Mouse (Mus musculus) heart, postnatal 0 days (tissue): ENCODE results near the gene Hcn2. TPM values are rescaled to one million over a fixed set of nuclear protein-coding genes. Genes with fewer than 3 reads are reported as not detected.

ENCODE experiments used
- ATAC-seq: fragments of 200-750 bp; cut with Nextera tagmentation; 2 replicates; pipeline ENCODE4 v1.8.0; 2017; ENCODE audit warnings: low read depth, moderate number of reproducible peaks, moderate library complexity; ENCODE audit not compliant: insufficient read depth
- DNase-seq: peaks from one replicate; pipeline ENCODE4 v3.0.0-alpha.2; 2016; ENCODE audit warnings: low spot score
- H3K27ac ChIP-seq: fragments of 300-500 bp; sonication (generic); 2 replicates; pipeline ENCODE4 v1.5.1; 2014; ENCODE audit warnings: low read depth, mild to moderate bottlenecking
- H3K27me3 ChIP-seq: fragments of 300-500 bp; sonication (generic); 2 replicates; pipeline ENCODE4 v1.6.1; 2014; ENCODE audit warnings: low read length, mixed read lengths; ENCODE audit not compliant: control insufficient read depth, insufficient read depth
- H3K36me3 ChIP-seq: fragments of 300-500 bp; sonication (generic); replicated peaks from 2 replicates; pipeline ENCODE4 v1.6.1; 2014; ENCODE audit warnings: low read length, mixed read lengths; ENCODE audit not compliant: control insufficient read depth, insufficient read depth
- H3K4me1 ChIP-seq: fragments of 300-500 bp; sonication (generic); 2 replicates; pipeline ENCODE4 v1.6.1; 2014; ENCODE audit warnings: antibody characterized with exemption; ENCODE audit not compliant: control insufficient read depth, insufficient read depth
- H3K4me2 ChIP-seq: fragments of 300-500 bp; sonication (generic); 2 replicates; pipeline ENCODE4 v1.6.1; 2014; ENCODE audit warnings: low read depth, mild to moderate bottlenecking, low read length, moderate library complexity
- H3K4me3 ChIP-seq: fragments of 300-500 bp; sonication (generic); 2 replicates; pipeline ENCODE4 v1.5.1; 2014; ENCODE audit warnings: low read depth, low read length
- H3K9ac ChIP-seq: fragments of 300-500 bp; sonication (generic); replicated peaks from 2 replicates; pipeline ENCODE4 v1.6.1; 2014; ENCODE audit warnings: low read depth, low read length, mixed read lengths
- H3K9me3 ChIP-seq: fragments of 300-500 bp; sonication (generic); replicated peaks from 2 replicates; pipeline ENCODE4 v1.6.1; 2016; ENCODE audit warnings: low read length; ENCODE audit not compliant: control insufficient read depth
- CTCF ChIP-seq: IDR thresholded peaks from 2 replicates; pipeline ENCODE4 v1.5.1; 2016; ENCODE audit warnings: antibody characterized with exemption, control low read depth, low read depth
- EP300 ChIP-seq: IDR thresholded peaks from 2 replicates; pipeline ENCODE4 v1.6.1; 2016; ENCODE audit warnings: antibody characterized with exemption, low read depth
- WGBS: fragments of 180-500 bp; shearing (Covaris S2); extraction: QIAGEN DNeasy Blood & Tissue Kit; methylation state at CpG from one replicate; pipeline ENCODE4 v1.1.7; 2014; 5-methylcytosine and 5-hydroxymethylcytosine counted together
- polyA plus RNA-seq: library from polyadenylated mRNA; unstranded; fragments of >200 nt; fragmentation: Nextera tagmentation; extraction: Ambion mirVana; gene quantifications from 2 replicates; pipeline ENCODE4 v1.2.1, GENCODE M21; 2015
- total RNA-seq: library from RNA; depleted of rRNA; stranded (reverse); fragments of >200 nt; gene quantifications from 2 replicates; pipeline ENCODE4 v1.2.3, GENCODE M21; 2014; ENCODE audit warnings: low replicate concordance

Hcn2 gene
- total and polyA plus RNA-seq, 2 experiments from 2014 or later: 0.45 to 3.5 TPM

- no peak for TF ChIP-seq EP300
- no peak for TF ChIP-seq CTCF
- Histone ChIP-seq H3K27ac (0 out of 2 replicates have a peak overlapping the region, but pooled peaks have one; percentile 6), H3K4me1 (peaks cover 32% of the 10 kb centered on the region), H3K9ac (0 out of 2 replicates have a peak overlapping the region, but pooled peaks have one; percentile 14), H3K36me3 (peaks cover 30% of the 10 kb centered on the region), H3K27me3 (no peaks in the 10 kb centered on the region), H3K4me2 (peak overlapping the region; percentile 12; the same call in 1 of the 2 replicates), H3K4me3 (no peak overlapping the region), H3K9me3 (no peaks in the 10 kb centered on the region)
- 22% methylated on average over 7 of the region's 7 CpGs for WGBS
- DNase-seq (peak; percentile 69), ATAC-seq (peak; percentile 32; the same call in 1 of the 2 replicates)
These were observed 7.1 kb upstream of the Hcn2 start for GRCm38 (mm10) chr10:79709307-79709706.

- Histone ChIP-seq H3K9me3 (no peaks in the 10 kb centered on the region), H3K9ac (no peak overlapping the region), H3K27ac (no peak overlapping the region), H3K4me1 (peaks cover 17% of the 10 kb centered on the region), H3K36me3 (peaks cover 30% of the 10 kb centered on the region), H3K4me2 (no peak overlapping the region), H3K4me3 (no peak overlapping the region), H3K27me3 (peaks cover 25% of the 10 kb centered on the region)
- TF ChIP-seq CTCF (peak; percentile 20; the same call in 1 of the 2 replicates), EP300 (no peak)
- DNase-seq (no peak), ATAC-seq (peak; percentile 6; the same call in 1 of the 2 replicates)
- 65% methylated on average over 1 of the region's 1 CpGs for WGBS
These were observed 4.4 kb upstream of the Hcn2 start for GRCm38 (mm10) chr10:79712029-79712428.

- no peak overlapping the region for H3K4me3 ChIP-seq
- no peaks in the 10 kb centered on the region for H3K9me3 ChIP-seq
- H3K4me1 ChIP-seq: peaks cover 19% of the 10 kb centered on the region
- H3K9ac ChIP-seq: no peak overlapping the region
- no peak overlapping the region for H3K4me2 ChIP-seq
- peaks cover 30% of the 10 kb centered on the region for H3K36me3 ChIP-seq
- WGBS: 12% methylated on average over 5 of the region's 6 CpGs
- no peak overlapping the region for H3K27ac ChIP-seq
- TF ChIP-seq CTCF (peak; percentile 76), EP300 (no peak)
- DNase-seq (peak; percentile 85), ATAC-seq (peak; percentile 50)
- peaks cover 31% of the 10 kb centered on the region for H3K27me3 ChIP-seq
These were observed 3.8 kb upstream of the Hcn2 start for GRCm38 (mm10) chr10:79712499-79713126.

GRCm38 (mm10) chr10:79713163-79713562 lies 3.3 kb upstream of the Hcn2 start:
- no peak for ATAC-seq
- H3K36me3 ChIP-seq: peaks cover 27% of the 10 kb centered on the region
- no peak overlapping the region for H3K27ac ChIP-seq
- H3K4me1 ChIP-seq: peaks cover 20% of the 10 kb centered on the region
- TF ChIP-seq EP300 (no peak), CTCF (no peak)
- H3K9me3 ChIP-seq: no peaks in the 10 kb centered on the region
- no peak overlapping the region for H3K4me2 ChIP-seq
- 11% methylated on average over 1 of the region's 1 CpGs for WGBS
- no peak overlapping the region for H3K4me3 ChIP-seq
- no peak overlapping the region for H3K9ac ChIP-seq
- no peak for DNase-seq
- H3K27me3 ChIP-seq: peaks cover 36% of the 10 kb centered on the region

GRCm38 (mm10) chr10:79714996-79715395 lies 1.4 kb upstream of the Hcn2 start:
- 54% methylated on average over 4 of the region's 4 CpGs for WGBS
- Histone ChIP-seq H3K27ac (no peak overlapping the region), H3K9ac (no peak overlapping the region), H3K27me3 (peaks cover 48% of the 10 kb centered on the region), H3K4me2 (no peak overlapping the region), H3K4me1 (peaks cover 14% of the 10 kb centered on the region), H3K4me3 (no peak overlapping the region), H3K9me3 (no peaks in the 10 kb centered on the region), H3K36me3 (peaks cover 21% of the 10 kb centered on the region)
- TF ChIP-seq CTCF (no peak), EP300 (no peak)
- DNase-seq (no peak), ATAC-seq (no peak)

- H3K9ac ChIP-seq: no peak overlapping the region
- no peak for ATAC-seq
These were observed 538 bp downstream of the Hcn2 start for GRCm38 (mm10) chr10:79716988-79717355.

More at GRCm38 (mm10) chr10:79716988-79717355, 538 bp downstream of the Hcn2 start:
- under 1% methylated on average over 41 of the region's 44 CpGs for WGBS
- H3K4me1 ChIP-seq: peaks cover 13% of the 10 kb centered on the region; the same call in 1 of the 2 replicates
- no peak overlapping the region for H3K27ac ChIP-seq
- H3K4me3 ChIP-seq: peak overlapping the region; percentile 69
- H3K9me3 ChIP-seq: no peaks in the 10 kb centered on the region
- peaks cover 52% of the 10 kb centered on the region for H3K27me3 ChIP-seq
- H3K4me2 ChIP-seq: peak overlapping the region; percentile 95
- DNase-seq: no peak
- TF ChIP-seq CTCF (no peak), EP300 (no peak)
- H3K36me3 ChIP-seq: peaks cover 2% of the 10 kb centered on the region; the same call in 1 of the 2 replicates
